Mouse (Mus musculus) embryonic fibroblast, embryonic 13.5 days (primary cell): Measurements from ENCODE around the gene Gm10382. TPM values are rescaled to one million over a fixed set of nuclear protein-coding genes. Genes with fewer than 3 reads are reported as not detected.

Experiments used
- H3K27ac ChIP-seq: 2 replicates; pipeline ENCODE4 v1.5.1; 2012; ENCODE audit warnings: low read length, control low read depth, inconsistent platforms; ENCODE audit not compliant: insufficient read depth
- H3K4me1 ChIP-seq: 2 replicates; pipeline ENCODE4 v1.6.1; 2011; ENCODE audit warnings: low read length; ENCODE audit not compliant: control insufficient read depth, insufficient read depth
- H3K4me3 ChIP-seq: 2 replicates; pipeline ENCODE4 v1.5.1; 2011; ENCODE audit warnings: mild to moderate bottlenecking, control low read depth, low read length; ENCODE audit not compliant: insufficient read depth
- CTCF ChIP-seq: IDR thresholded peaks from 2 replicates; pipeline ENCODE4 v1.5.1; 2011; ENCODE audit warnings: mild to moderate bottlenecking, control low read depth, low read length, moderate library complexity, borderline replicate concordance; ENCODE audit not compliant: insufficient read depth
- POLR2A ChIP-seq: IDR thresholded peaks from 2 replicates; pipeline ENCODE4 v1.6.1; 2011; ENCODE audit warnings: low read depth, mild to moderate bottlenecking, control low read depth, low read length, moderate library complexity
- polyA plus RNA-seq: library from polyadenylated mRNA; stranded (reverse); fragments of >200 nt; gene quantifications from 2 replicates; pipeline ENCODE4 v1.2.4, GENCODE M21; 2011; ENCODE audit warnings: low read depth; ENCODE audit not compliant: missing spikeins, insufficient read length

The Gm10382 gene
- polyA plus RNA-seq, 1 experiment: not detected

GRCm38 (mm10) chr5:125368568-125368967 lies 20.6 kb upstream of the Gm10382 start:
- Histone ChIP-seq H3K27ac (peak overlapping the region; percentile 94), H3K4me3 (no peak overlapping the region), H3K4me1 (no peaks in the 10 kb centered on the region)
- no peak for TF ChIP-seq POLR2A
- no peak for TF ChIP-seq CTCF

DNA sequence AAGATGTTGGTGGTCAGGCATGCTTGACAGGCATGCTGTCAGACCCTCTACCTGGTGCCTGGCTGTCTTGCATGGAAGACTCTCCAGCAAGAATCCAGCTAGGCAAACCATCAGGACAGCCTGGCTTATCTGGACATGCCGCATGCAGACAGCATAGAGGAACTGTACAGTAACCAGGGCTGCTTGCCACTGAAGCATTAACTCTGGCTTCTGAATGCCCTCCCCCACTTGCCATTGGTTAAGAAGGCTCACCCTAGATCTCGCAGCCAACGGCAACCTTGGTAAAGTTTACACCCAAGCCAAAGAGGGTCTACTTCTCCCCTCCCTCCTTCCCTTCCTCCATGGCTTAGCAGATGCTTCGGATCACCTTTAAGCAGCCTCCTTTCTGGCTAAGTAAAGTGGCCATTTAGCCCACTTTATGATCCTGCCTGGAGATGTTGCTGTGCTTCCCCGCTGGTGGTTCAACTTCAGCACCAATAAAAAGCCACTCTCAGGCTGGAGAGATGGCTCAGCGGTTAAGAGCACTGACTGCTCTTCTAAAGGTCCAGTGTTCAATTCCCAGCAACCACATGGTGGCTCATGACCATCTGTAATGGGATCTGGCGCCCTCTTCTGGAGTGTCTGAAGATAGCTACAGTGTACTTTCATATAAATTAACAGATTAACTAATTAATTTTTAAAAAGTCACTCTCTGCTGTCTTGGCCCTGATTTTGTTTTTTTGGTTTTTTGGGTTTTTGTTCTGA lies 18.0 kb upstream of the Gm10382 start:
- Histone ChIP-seq H3K4me3 (no peak overlapping the region), H3K27ac (no peak overlapping the region), H3K4me1 (no peaks in the 10 kb centered on the region)
- TF ChIP-seq POLR2A: no peak
- TF ChIP-seq CTCF: no peak

- Histone ChIP-seq H3K4me3 (no peak overlapping the region), H3K27ac (no peak overlapping the region), H3K4me1 (no peaks in the 10 kb centered on the region)
- TF ChIP-seq POLR2A (no peak), CTCF (no peak)
Measured at GRCm38 (mm10) chr5:125372027-125372426, 17.1 kb upstream of the Gm10382 start.

DNA sequence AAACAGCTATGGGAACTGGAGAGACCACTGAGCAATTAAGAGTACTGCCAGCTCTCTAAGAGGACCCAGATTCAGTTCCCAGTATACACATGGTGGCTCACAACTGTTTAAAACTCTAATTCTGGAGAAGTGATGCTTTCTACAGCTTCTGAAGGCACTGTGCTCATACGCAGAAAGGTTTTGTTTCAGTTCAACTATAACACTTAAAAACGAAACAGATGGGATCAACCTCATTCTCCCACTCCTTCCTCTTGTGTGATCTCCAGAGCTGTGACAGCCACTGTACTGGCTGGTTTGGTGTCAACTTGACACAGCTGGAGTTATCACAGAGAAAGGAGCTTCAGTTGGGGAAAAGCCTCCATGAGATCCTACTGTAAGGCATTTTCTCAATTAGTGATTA lies 13.3 kb upstream of the Gm10382 start:
- Histone ChIP-seq H3K27ac (no peak overlapping the region), H3K4me1 (no peaks in the 10 kb centered on the region), H3K4me3 (no peak overlapping the region)
- no peak for TF ChIP-seq POLR2A

DNA sequence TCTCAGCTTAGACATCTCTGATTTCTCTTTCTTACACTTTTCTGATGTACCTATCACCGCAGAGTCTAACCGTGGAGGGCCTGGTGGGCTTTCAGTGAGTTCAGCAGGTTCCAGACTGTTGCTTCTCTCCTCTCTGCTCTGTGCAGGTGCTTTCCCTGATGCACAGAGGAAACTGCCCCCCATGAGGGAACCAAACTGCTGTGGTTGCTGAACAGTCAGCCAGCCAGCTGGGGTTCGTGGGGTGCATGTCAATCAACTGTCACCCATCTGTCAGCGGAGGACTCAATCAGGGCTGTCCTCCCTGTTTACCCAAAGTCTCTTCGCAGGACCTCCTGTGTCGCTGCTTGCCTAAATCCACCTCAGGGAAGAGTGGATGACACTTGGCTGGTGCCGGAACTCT lies 11.9 kb upstream of the Gm10382 start:
- no peak overlapping the region for H3K4me3 ChIP-seq
- TF ChIP-seq POLR2A (no peak), CTCF (no peak)
- no peaks in the 10 kb centered on the region for H3K4me1 ChIP-seq
- no peak overlapping the region for H3K27ac ChIP-seq

DNA sequence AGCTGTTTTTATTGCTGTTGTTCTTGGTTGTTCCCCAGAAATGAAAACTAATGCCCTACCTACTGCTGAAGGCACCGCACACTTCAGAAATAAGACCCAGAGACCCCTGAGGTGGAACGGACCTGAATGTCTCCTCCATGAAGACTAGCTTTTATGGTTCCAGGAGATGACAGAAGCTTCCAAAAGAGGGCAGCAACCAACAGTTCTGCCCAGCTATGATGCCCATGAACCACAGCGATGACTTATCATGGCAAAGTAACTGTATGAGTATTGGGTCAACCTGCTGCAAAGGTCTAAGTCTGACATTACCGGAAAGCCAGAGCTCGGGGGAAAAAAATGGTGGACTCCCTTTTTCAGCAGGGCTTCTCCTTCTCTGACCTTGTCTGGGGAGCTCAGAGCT lies 10.2 kb upstream of the Gm10382 start:
- TF ChIP-seq CTCF (no peak; the same call in 1 of the 2 replicates), POLR2A (no peak)
- no peak overlapping the region for H3K27ac ChIP-seq

GRCm38 (mm10) chr5:125381954-125382672 lies 7.0 kb upstream of the Gm10382 start:
- Histone ChIP-seq H3K4me1 (no peaks in the 10 kb centered on the region), H3K4me3 (no peak overlapping the region), H3K27ac (no peak overlapping the region)
- TF ChIP-seq CTCF: no peak
- peak; percentile 64 for TF ChIP-seq POLR2A

More for the DNA sequence above, 10.2 kb upstream of the Gm10382 start:
- Histone ChIP-seq H3K4me3 (no peak overlapping the region), H3K4me1 (no peaks in the 10 kb centered on the region)

DNA sequence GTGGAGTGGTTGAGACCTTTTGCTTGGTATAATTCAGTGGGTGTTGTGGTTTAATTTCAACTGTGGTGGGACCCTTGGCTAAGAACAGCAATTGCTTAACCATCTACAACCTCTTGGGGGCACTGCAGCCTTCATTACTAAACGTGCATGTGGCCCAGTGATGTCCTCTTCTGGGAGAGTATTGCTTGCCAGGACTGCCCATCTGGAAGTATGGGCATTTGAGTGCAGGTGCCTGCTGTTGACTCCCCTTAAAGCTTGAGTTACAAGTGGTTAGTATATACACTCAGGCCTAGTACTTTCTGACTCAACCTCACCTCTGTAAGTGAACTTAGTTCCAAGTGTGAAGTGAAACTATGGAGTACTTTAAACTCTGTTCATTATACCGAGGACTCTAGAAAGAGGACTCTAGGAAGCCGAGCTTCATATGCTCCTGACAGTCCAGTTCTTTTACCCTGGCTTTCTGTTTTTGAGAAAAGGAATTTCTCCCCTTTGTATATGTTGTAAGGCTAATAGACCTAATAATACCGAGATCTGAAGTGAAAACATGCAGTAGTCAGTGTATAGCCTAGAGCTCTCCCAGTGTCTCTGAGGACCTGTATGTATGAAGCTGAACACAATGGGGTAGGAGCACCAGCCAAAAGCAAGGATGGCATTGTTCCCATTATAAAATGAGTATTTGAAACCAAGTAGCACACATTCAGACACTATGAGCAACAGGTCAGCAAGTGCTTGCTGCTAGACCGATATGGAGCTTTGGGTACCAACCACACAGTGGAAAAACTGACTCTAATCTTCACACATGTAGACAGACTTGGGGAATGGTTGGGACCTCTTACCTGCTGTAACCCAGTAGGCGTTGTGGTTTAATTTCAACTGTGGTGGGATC lies 6.2 kb upstream of the Gm10382 start:
- no peak overlapping the region for H3K4me3 ChIP-seq
- H3K4me1 ChIP-seq: no peaks in the 10 kb centered on the region
- TF ChIP-seq CTCF (no peak), POLR2A (peak; percentile 85)
- H3K27ac ChIP-seq: no peak overlapping the region

GRCm38 (mm10) chr5:125383637-125384420 lies 5.3 kb upstream of the Gm10382 start:
- no peak overlapping the region for H3K4me3 ChIP-seq
- no peaks in the 10 kb centered on the region for H3K4me1 ChIP-seq
- no peak overlapping the region for H3K27ac ChIP-seq
- TF ChIP-seq POLR2A: no peak
- no peak for TF ChIP-seq CTCF
